ENCODE assay signal across 12 mouse cellular contexts in genomic region chr16:29787633-29788511, GRCm38 (mm10).
DNase-seq lines count a peak whose midpoint lies in the region; ATAC-seq and TF ChIP-seq lines count a peak whose summit lies in the region.
"Had no signal": no experiment of that assay in that cellular context is flagged by ENCODE, and none has a peak within 500 bp of the region (broad histone marks: within the 10 kb centered on the region; RNA-seq: fewer than 3 reads in every experiment).

No protein-coding gene starts in this region.

- ATAC-seq in lung, embryonic 15.5 days (ENCODE audit: borderline replicate concordance, extremely low read depth, low FRiP score, low TSS enrichment), result peak; percentile 77
- peak; percentile 83 for ATAC-seq in liver, embryonic 11.5 days (replicated peaks; ENCODE audit: low FRiP score)
- ATAC-seq in stomach, postnatal 0 days (ENCODE audit: low FRiP score, low TSS enrichment), result peak; percentile 97

- no peak overlapping the region for H3K4me3 ChIP-seq in lung, embryonic 15.5 days
- no peak overlapping the region for H3K4me3 ChIP-seq in liver, embryonic 11.5 days (ENCODE audit: low read depth, low read length)
- no peak overlapping the region for H3K4me3 ChIP-seq in stomach, postnatal 0 days (ENCODE audit: low read depth, low read length)
- H3K4me3 ChIP-seq: embryonic facial prominence, embryonic 15.5 days; gastrocnemius, adult 2 months; left cerebral cortex, adult 2 months had no signal

- H3K9me3 ChIP-seq in lung, embryonic 15.5 days, result peaks cover 5% of the 10 kb centered on the region; the same call in 1 of the 2 replicates
- peaks cover 3% of the 10 kb centered on the region; the same call in 1 of the 2 replicates for H3K9me3 ChIP-seq in liver, embryonic 11.5 days (ENCODE audit: control insufficient read depth, low read length)
- H3K9me3 ChIP-seq in stomach, postnatal 0 days (ENCODE audit: control insufficient read depth, low read length), result no peaks in the 10 kb centered on the region
- H3K9me3 ChIP-seq: embryonic facial prominence, embryonic 15.5 days had no signal

- H3K36me3 ChIP-seq in lung, embryonic 15.5 days, result no peaks in the 10 kb centered on the region
- H3K36me3 ChIP-seq in liver, embryonic 11.5 days (ENCODE audit: control insufficient read depth, insufficient read depth, low read length), result no peaks in the 10 kb centered on the region
- no peaks in the 10 kb centered on the region for H3K36me3 ChIP-seq in stomach, postnatal 0 days (ENCODE audit: control insufficient read depth, insufficient read depth, low read length)
- H3K36me3 ChIP-seq: embryonic facial prominence, embryonic 15.5 days had no signal

- TF ChIP-seq EP300 in stomach, postnatal 0 days (optimal IDR thresholded peaks at IDR 0.05), result peak; percentile 81

- peak overlapping the region; percentile 92 for H3K27ac ChIP-seq in lung, embryonic 15.5 days
- H3K27ac ChIP-seq in liver, embryonic 11.5 days (ENCODE audit: low read depth, low read length), result peak overlapping the region; percentile 49; the same call in 1 of the 2 replicates
- H3K27ac ChIP-seq in stomach, postnatal 0 days (replicated peaks), result peak overlapping the region; percentile 93
- H3K27ac ChIP-seq: embryonic facial prominence, embryonic 15.5 days; gastrocnemius, adult 2 months; left cerebral cortex, adult 2 months had no signal

- TF ChIP-seq CTCF in stomach, postnatal 0 days (IDR thresholded peaks at IDR 0.05; ENCODE audit: low read depth), result no peak

- no peaks in the 10 kb centered on the region for H3K27me3 ChIP-seq in lung, embryonic 15.5 days
- 0 out of 2 replicates have a peak, but pooled peaks cover 2% of the 10 kb centered on the region for H3K27me3 ChIP-seq in liver, embryonic 11.5 days (replicated peaks; ENCODE audit: control insufficient read depth, insufficient read depth, low read length)
- H3K27me3 ChIP-seq in stomach, postnatal 0 days (ENCODE audit: control insufficient read depth, insufficient read depth, low read length), result no peaks in the 10 kb centered on the region
- H3K27me3 ChIP-seq: embryonic facial prominence, embryonic 15.5 days had no signal

- no peak overlapping the region for H3K9ac ChIP-seq in lung, embryonic 15.5 days
- no peak overlapping the region for H3K9ac ChIP-seq in liver, embryonic 11.5 days (ENCODE audit: low read depth, low read length)
- H3K9ac ChIP-seq in stomach, postnatal 0 days (ENCODE audit: low read length), result no peak overlapping the region; the same call in 1 of the 2 replicates
- H3K9ac ChIP-seq: embryonic facial prominence, embryonic 15.5 days had no signal

- H3K4me1 ChIP-seq in lung, embryonic 15.5 days, result peaks cover 18% of the 10 kb centered on the region
- peaks cover 15% of the 10 kb centered on the region for H3K4me1 ChIP-seq in liver, embryonic 11.5 days (replicated peaks; ENCODE audit: control insufficient read depth, insufficient read depth, low read length)
- 0 out of 2 replicates have a peak, but pooled peaks cover 2% of the 10 kb centered on the region for H3K4me1 ChIP-seq in stomach, postnatal 0 days (replicated peaks; ENCODE audit: control insufficient read depth, insufficient read depth)

- WGBS in lung, embryonic 15.5 days, result 58% methylated on average over 5 of the region's 5 CpGs
- WGBS in liver, embryonic 11.5 days, result 60% methylated on average over 5 of the region's 5 CpGs
- WGBS in stomach, postnatal 0 days, result 57% methylated on average over 5 of the region's 5 CpGs

- no peak for DNase-seq in lung, postnatal 10 days
- peak; percentile 80 for DNase-seq in kidney, adult 18-20 months
- DNase-seq in liver, embryonic 11.5 days (ENCODE audit: low spot score), result no peak
- peak; percentile 77 for DNase-seq in stomach, postnatal 0 days (ENCODE audit: low spot score)
- DNase-seq in Muller cell, postnatal 12 days (ENCODE audit: inconsistent ontology term), result no peak
- DNase-seq in right cerebral cortex, adult 2 months (ENCODE audit: low spot score in 2 of 2), result no peak
- no peak for DNase-seq in gastrocnemius, postnatal 25 days
- DNase-seq: gastrocnemius, adult 2 months; heart, postnatal 36 days had no signal

- H3K4me2 ChIP-seq in lung, embryonic 15.5 days, result no peak overlapping the region
- peak overlapping the region; percentile 19 for H3K4me2 ChIP-seq in liver, embryonic 11.5 days
- no peak overlapping the region for H3K4me2 ChIP-seq in stomach, postnatal 0 days (replicated peaks; ENCODE audit: low read depth)
- H3K4me2 ChIP-seq: embryonic facial prominence, embryonic 15.5 days had no signal

Comparison
In these comparisons a context has a peak if more than half of its experiments do, and no peak if none do; other contexts are left out.
1. DNase-seq: peak in kidney, adult 18-20 months (single experiment) and stomach, postnatal 0 days (single experiment); none in lung, postnatal 10 days (single experiment), liver, embryonic 11.5 days (single experiment), Muller cell, postnatal 12 days (single experiment), right cerebral cortex, adult 2 months (0 of 2) and gastrocnemius, postnatal 25 days (single experiment).
2. Peak in every context shown above with its lines, with median percentiles within 50 percentile points of each other: ATAC-seq and H3K27ac ChIP-seq.